Mouse (Mus musculus): Measurements from ENCODE around the gene Arrdc2.

Gene Arrdc2

DNA sequence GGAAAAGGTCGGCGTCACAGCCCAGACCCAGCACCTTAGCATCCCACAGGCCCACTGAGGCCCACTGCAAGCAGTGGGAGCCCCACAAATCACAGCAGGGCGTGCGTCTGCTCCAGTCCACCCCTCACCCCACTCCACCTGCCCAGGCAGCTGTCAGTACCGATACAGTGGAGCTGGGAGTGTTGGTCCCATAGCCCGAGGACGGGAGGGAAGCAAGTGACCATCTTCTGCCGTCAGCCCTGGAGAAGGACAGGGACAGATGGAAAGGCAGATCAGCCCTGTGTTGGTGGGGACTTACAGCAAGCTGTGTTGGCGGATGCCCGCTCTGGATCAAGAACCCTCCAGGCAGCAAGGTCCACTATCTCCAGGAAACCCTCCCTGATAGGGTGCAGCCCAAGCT is 50.5 kb downstream of the Arrdc2 start:
- no peak for DNase-seq (ENCODE audit: low spot score in 2 of 2)

- no peak for DNase-seq (ENCODE audit: low spot score in 2 of 2)
These were observed 51.4 kb downstream of the Arrdc2 start for GRCm38 (mm10) chr8:70787941-70788667.

DNA sequence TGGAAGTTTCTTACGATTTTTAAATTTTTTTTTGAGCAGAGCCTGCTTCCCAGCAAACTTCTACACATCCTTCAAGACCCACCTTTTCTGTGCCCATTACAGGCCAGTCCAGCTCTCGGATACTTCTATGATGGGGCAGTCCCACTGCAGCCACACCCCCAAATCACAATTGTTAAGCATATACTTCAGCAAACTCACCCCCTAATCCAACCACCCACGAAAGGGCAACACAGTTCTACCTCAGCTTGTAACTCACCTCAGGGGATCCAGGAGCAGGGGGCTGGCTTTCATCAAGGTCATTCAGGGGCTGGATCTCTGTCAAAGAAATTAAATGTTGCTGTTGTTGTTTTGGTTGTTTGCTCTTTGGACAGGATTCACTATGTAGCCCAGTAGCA is 52.5 kb downstream of the Arrdc2 start:
- no peak for DNase-seq (ENCODE audit: low spot score in 2 of 2)

DNA sequence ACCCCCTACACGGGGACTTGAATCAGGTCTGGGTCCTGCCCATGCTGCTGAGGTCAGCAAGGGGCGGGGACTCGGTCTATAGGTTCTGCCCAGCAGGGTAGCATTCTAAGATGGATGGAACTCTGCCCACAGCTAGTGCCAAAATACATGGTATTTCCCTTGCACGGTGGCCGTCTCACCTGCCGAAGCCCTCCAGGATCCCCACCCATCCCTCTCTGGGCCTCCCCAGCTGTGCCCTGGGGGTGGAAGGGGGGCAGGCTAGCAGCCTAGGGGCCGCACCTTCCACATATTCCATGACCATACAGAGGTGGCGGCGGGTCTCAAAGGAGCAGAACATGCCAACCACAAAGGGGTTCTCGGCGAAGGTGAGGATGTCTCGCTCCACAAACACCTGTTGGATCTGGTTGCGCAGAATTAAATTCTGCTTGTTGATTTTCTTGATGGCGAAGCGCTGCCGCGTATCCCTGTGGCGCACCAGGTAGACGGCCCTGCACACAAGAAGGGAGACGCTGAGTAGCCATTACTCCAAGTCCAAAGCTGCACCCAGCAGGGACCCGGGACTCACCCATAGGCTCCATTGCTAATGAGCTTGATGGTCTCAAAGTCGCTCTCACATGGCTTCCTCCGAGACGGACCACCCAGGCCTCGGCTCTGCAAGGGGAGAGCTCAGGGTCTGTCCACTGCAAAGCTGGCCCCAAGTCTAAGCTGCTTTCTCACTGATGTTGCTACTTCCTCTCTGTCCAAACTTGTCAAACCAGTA is 53.0 kb downstream of the Arrdc2 start:
- no peak for DNase-seq (ENCODE audit: low spot score in 2 of 2)

All from right cerebral cortex, postnatal 36 days (tissue).